Mouse (Mus musculus) ovary, postnatal 36 days (tissue): ENCODE data around the gene Pdxk.
A peak's percentile ranks its signal among the peaks of the same experiment; 100 is the strongest.

ENCODE experiments used
- DNase-seq: peaks from one replicate; pipeline ENCODE4 v3.0.0; 2022; ENCODE audit warnings: low spot score, mixed read lengths

Gene Pdxk

DNA sequence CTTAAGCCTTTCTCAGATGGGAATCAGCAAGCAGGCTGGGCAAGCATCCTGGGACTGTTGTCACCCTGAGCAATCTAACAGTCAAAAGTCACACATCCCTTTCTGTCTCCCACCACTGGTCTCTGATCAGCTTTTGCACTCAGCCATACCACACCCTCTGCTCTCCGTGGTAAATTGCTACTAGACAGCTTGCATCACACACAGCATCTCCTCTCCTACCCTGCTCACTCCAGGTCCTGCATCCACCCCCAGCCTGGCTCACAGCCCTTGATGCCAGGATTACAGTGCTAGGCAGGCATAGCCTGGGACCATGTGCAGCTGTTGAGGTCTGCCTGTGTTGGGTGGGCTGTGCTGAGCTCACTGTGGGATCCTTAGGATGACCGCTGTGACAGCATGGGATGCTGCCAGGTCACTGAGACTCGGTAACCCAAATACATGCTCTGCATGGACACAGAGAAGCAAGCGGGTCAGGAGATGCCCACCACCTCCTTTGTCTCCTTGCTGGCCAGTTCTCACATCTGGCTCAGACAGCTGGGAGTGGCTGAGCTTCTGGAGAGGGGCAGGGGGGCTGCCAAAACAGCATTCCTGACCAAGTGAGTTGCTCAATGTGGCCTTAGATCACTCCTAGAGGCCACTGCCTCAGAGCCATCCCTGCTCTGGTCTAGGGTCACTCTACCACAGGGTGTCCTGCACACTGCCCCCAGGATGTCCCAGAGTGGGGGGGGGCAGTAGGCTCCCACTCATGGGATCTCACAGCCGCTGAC is 6.2 kb downstream of the Pdxk start:
- no peak for DNase-seq

GRCm38 (mm10) chr10:78457495-78458347 is 7.1 kb downstream of the Pdxk start:
- DNase-seq, result peak; percentile 49

DNA sequence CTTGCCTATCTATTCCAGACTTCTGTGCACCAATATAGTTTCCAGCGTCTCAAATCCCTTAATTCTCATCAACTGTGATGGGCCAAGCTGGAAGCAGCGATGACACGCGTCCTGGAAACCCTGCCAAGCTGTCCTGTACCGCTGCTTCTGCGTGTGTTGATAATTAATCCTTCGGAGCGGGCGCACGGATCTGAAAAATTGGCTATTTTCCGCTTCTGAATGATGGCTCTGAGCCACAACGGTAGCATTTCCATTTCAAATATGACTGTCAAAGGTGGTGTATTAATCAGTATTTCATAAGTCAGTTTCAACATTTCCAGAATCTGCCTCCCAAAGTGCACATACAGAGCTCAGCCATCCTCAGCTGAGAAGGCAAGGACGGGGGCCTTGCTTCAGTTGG is 8.1 kb downstream of the Pdxk start:
- DNase-seq, result no peak

- DNase-seq, result no peak
Observed at GRCm38 (mm10) chr10:78452641-78453040, 12.1 kb downstream of the Pdxk start.

DNA sequence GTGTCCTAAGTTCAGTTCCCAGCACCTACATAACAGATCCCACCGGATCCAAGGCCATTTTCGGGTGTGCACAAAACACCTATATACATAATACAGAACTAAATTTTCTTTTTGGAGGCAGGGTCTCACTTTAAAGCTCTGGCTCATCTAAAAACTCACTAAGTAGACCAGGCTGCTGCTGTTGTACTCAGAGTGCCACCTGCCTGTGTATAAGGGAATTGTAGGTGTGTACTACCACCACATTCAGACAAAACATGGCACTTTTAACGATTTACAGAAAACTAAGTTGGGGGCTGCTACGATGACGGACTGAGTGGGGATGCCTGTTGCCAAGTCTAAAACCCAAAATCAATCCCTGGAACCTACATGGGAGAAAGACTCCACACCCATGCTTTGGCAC is 14.0 kb downstream of the Pdxk start:
- DNase-seq, result no peak

DNA sequence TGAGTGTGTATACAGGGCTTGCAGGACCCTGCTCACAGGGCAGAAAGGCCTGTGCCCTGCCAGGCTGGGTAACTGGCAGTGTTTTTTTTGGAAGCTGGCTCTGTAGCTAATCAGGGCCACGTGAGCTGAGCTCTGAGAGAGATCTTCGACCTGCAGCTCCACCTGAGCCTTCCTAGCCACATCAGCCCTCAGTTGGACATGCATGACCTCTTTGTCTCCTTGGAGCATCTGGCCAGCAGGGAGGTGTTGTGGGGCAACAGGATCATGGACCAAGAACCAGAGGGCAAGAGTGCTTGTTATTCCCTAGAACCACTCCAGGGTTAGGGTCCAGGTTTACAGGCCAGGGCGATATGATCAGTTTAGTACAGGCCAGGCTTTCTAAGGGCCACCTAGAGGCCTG is 17.4 kb downstream of the Pdxk start:
- no peak for DNase-seq

DNA sequence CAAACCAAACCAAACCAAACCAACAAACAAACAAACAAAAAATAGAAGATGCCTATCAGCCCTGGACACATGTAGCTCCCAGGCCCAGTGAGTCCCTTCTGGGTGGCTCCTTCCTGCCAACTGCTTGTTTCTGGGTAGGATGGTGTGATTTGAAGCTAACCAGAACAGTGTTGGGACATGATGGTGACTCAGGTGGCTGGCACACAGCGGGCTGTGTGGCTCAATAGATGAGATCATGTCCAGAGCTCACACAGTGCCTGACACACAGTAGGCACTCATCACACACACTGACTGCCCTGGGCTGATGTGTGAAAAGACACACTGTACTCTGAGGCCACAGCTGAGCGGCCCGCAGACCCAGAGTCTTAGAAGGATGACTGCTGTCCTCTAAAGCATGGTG is 18.6 kb downstream of the Pdxk start:
- DNase-seq, result no peak

- DNase-seq, result no peak
Observed at GRCm38 (mm10) chr10:78442292-78442691, 22.5 kb downstream of the Pdxk start.

- no peak for DNase-seq
Observed at GRCm38 (mm10) chr10:78441606-78442005, 23.2 kb downstream of the Pdxk start.

DNA sequence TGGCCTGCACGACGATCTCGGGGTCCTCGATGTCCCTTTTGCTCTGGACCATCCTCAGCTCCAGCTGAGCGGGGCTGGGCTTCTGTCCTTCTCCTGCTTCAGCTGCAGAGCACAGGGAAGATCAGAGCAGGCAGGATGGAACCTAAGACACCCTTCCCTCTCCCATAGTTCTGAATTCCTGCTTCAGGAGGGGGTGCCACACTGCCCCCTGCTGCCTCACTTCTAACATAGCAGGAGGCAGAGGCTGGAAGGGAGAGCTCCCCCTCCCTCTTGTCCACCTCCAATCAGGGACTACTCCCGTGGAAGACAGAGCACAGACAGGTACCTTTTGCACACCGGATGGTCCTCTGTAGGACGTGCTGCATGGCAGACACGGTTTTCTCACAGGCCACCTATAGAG is 24.0 kb downstream of the Pdxk start:
- no peak for DNase-seq

GRCm38 (mm10) chr10:78439990-78440389 is 24.8 kb downstream of the Pdxk start:
- no peak for DNase-seq

- DNase-seq, result no peak
Observed at GRCm38 (mm10) chr10:78439550-78439949, 25.2 kb downstream of the Pdxk start.

DNA sequence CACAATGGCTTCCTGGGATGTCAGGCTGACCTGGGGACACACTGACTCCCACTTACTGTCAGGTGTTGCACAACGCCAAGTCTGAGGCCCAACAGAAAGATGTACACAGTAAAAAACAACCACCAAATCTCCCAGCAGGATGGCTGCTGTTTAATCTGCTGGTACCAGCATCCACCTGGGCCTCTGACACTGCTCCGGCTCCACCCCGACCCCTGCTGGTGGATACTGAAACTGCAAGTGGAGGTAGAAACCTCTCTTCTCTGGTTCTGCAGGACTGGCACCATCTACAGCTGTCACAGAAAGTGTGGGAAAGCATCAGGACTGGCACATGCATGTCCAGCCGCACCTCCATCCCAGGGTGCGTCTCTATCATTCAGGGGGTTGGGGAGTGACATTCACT is 26.7 kb downstream of the Pdxk start:
- DNase-seq, result peak; percentile 73

- no peak for DNase-seq
Observed at GRCm38 (mm10) chr10:78432853-78433252, 31.9 kb downstream of the Pdxk start.

GRCm38 (mm10) chr10:78429776-78430175 is 35.0 kb downstream of the Pdxk start:
- no peak for DNase-seq

- no peak for DNase-seq
Observed at GRCm38 (mm10) chr10:78429180-78429579, 35.6 kb downstream of the Pdxk start.

GRCm38 (mm10) chr10:78428070-78428469 is 36.7 kb downstream of the Pdxk start:
- DNase-seq, result no peak

DNA sequence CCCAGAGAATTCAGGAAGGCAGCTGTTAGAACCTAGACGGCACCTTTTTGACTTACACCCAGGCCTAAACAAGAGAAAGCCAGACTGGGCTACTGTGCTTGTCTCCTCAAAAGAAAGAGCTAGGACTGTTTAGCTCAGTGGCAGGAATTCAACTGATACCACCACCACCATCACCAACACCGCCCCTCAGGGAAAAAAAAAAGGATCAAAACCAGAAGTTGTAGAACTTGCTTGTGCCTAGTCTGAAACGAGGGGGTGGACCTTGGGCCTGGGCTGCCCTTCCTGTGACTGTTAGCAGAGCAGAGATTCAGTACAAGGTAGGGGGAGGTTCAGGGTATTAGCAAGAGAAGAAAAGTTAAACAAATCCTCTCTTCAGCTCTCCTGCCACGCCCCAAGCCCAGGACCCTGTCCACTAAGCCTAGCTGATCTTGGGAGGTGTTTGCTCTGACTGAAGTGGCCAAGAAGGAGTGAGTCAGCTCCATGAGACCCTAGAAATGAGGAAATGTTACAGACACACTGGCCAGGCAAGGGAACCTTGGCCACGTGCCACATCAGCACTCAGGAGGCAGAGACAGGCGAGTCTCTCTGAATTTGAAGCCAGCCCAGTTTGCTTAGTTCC is 38.5 kb downstream of the Pdxk start:
- DNase-seq, result no peak

GRCm38 (mm10) chr10:78425181-78426041 is 39.4 kb downstream of the Pdxk start, which contains the start of gene Cstb:
Cstb (plus strand) TSS chr10:78425669.
- peak; percentile 83 for DNase-seq

DNA sequence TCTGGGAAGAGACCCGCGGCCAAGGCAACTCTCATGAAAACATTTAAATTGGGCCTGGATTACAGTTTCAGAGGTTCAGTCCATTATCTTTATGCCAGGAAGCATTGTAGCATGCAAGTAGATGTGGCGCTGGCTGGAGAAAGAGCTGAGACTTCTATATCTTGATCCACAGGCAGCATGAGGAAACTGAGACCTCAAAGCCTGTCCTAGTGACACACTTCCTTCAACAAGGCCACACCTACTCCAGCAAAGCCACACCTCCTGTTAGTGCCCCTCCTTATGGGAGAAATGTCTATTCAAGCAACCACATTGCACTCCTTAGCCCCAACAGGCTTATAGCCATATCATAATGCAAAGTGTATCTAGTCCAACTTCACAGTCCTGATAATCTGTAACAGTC is 42.2 kb downstream of the Pdxk start:
- no peak for DNase-seq

DNA sequence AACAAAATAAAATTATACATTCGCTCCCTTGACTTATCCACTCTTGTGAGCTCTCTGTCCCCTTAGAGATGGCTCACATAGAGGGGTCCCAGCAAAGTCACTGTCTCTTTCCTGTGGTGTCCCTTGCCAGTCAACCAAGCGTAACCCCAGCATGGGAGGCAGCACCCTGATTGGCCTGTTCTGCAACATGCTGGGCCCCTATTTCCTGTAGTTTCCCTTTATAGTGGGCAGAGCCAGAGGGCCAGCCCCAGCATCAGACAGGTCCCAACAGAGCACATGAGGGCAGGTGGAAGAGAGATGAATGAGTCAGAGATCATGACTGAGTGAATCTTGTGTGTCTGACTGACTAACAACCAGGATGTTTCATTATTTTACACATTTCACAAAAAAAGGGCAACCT is 43.8 kb downstream of the Pdxk start:
- no peak for DNase-seq

DNA sequence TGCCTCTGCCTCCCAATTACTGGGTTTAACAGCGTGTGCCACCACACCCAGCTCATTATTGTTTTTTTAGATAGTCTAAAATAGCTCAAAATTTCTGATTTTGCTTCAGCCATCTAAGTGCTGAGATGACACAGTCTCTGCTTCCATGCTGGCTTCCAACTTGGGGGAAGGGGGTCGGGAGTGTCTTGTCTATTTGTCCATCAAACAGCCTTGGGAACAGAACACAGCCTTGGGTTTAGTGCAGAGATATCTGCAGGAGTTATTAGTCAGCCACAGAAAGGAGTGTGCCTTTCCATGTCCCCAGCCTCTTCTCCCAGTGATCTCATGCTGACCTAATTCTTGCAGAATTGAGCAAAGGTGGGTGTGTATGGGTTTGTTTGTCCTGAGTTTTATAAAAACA is 46.0 kb downstream of the Pdxk start:
- DNase-seq, result no peak
